Mouse (Mus musculus): ENCODE data around the gene Gm10142. TPM values are rescaled to one million over a fixed set of nuclear protein-coding genes. Genes with fewer than 3 reads are reported as not detected.
"Not testable (repeated sequence)": the region's sequence is repeated elsewhere in the genome, so short reads cannot be mapped to it uniquely, and the experiment has no call there.

Gm10142 gene
- polyA plus RNA-seq, 1 experiment from 2014 or later, result not detected

- Histone ChIP-seq H3K4me1 (ENCODE audit: control insufficient read depth, insufficient read depth, low read length) (peaks cover 9% of the 10 kb centered on the region; the same call in 1 of the 2 replicates), H3K4me2 (ENCODE audit: low read length) (no peak within 1 kb of the TSS), H3K27ac (ENCODE audit: low read length) (no peak within 1 kb of the TSS), H3K9me3 (replicated peaks; ENCODE audit: control insufficient read depth, low read length, poor library complexity, severe bottlenecking) (no peaks in the 10 kb centered on the region), H3K27me3 (ENCODE audit: control insufficient read depth, insufficient read depth, low read depth, low read length) (peaks cover 17% of the 10 kb centered on the region), H3K36me3 (ENCODE audit: control insufficient read depth, insufficient read depth, low read length) (no peaks in the 10 kb centered on the region), H3K9ac (ENCODE audit: low read depth, low read length) (no peak within 1 kb of the TSS), H3K4me3 (ENCODE audit: low read depth, low read length) (no peak within 1 kb of the TSS)
- WGBS, result 10% methylated on average over 22 of the region's 22 CpGs
- no peak for ATAC-seq
Measured at GRCm38 (mm10) chr10:77685895-77686664, 29.5 kb upstream of the Gm10142 start, which contains the start of gene Tspear. Tspear (plus strand) TSS chr10:77686569.

- Histone ChIP-seq H3K4me2 (ENCODE audit: low read length) (no peak overlapping the region), H3K4me1 (ENCODE audit: control insufficient read depth, insufficient read depth, low read length) (peaks cover 9% of the 10 kb centered on the region; the same call in 1 of the 2 replicates), H3K9ac (ENCODE audit: low read depth, low read length) (no peak overlapping the region), H3K27ac (ENCODE audit: low read length) (no peak overlapping the region), H3K27me3 (ENCODE audit: control insufficient read depth, insufficient read depth, low read depth, low read length) (peaks cover 17% of the 10 kb centered on the region), H3K4me3 (ENCODE audit: low read depth, low read length) (no peak overlapping the region), H3K9me3 (replicated peaks; ENCODE audit: control insufficient read depth, low read length, poor library complexity, severe bottlenecking) (no peaks in the 10 kb centered on the region), H3K36me3 (ENCODE audit: control insufficient read depth, insufficient read depth, low read length) (no peaks in the 10 kb centered on the region)
- no peak for ATAC-seq
- WGBS, result 36% methylated on average over 10 of the region's 10 CpGs
Measured at GRCm38 (mm10) chr10:77687021-77687420, 28.6 kb upstream of the Gm10142 start.

GRCm38 (mm10) chr10:77690356-77690807 is 25.2 kb upstream of the Gm10142 start, which contains the start of gene Gm19402:
Gm19402 (minus strand) TSS chr10:77690757.
- not testable (repeated sequence) for H3K27ac ChIP-seq (ENCODE audit: low read length); H3K9me3 ChIP-seq (replicated peaks; ENCODE audit: control insufficient read depth, low read length, poor library complexity, severe bottlenecking); H3K4me3 ChIP-seq (ENCODE audit: low read depth, low read length); H3K4me1 ChIP-seq (ENCODE audit: control insufficient read depth, insufficient read depth, low read length); ATAC-seq; H3K36me3 ChIP-seq (ENCODE audit: control insufficient read depth, insufficient read depth, low read length); H3K4me2 ChIP-seq (ENCODE audit: low read length)
- Histone ChIP-seq H3K27me3 (ENCODE audit: control insufficient read depth, insufficient read depth, low read depth, low read length) (peaks cover 17% of the 10 kb centered on the region), H3K9ac (ENCODE audit: low read depth, low read length) (0 out of 2 replicates have a peak within 1 kb of the TSS, but pooled peaks have one; percentile 13)
- 64% methylated on average over 3 of the region's 3 CpGs for WGBS

GRCm38 (mm10) chr10:77697133-77697532 is 18.5 kb upstream of the Gm10142 start, which contains the start of gene Gm9508:
Gm9508 (minus strand) TSS chr10:77697233.
- no peaks in the 10 kb centered on the region for H3K36me3 ChIP-seq (ENCODE audit: control insufficient read depth, insufficient read depth, low read length)
- no peak within 1 kb of the TSS for H3K27ac ChIP-seq (ENCODE audit: low read length)
- no peaks in the 10 kb centered on the region; the same call in 1 of the 2 replicates for H3K9me3 ChIP-seq (replicated peaks; ENCODE audit: control insufficient read depth, low read length, poor library complexity, severe bottlenecking)
- H3K4me2 ChIP-seq (ENCODE audit: low read length), result no peak within 1 kb of the TSS
- H3K4me1 ChIP-seq (ENCODE audit: control insufficient read depth, insufficient read depth, low read length), result no peaks in the 10 kb centered on the region
- no peak within 1 kb of the TSS for H3K4me3 ChIP-seq (ENCODE audit: low read depth, low read length)
- 45% methylated on average over 4 of the region's 4 CpGs for WGBS
- H3K9ac ChIP-seq (ENCODE audit: low read depth, low read length), result no peak within 1 kb of the TSS
- no peaks in the 10 kb centered on the region for H3K27me3 ChIP-seq (ENCODE audit: control insufficient read depth, insufficient read depth, low read depth, low read length)
- ATAC-seq, result no peak

DNA sequence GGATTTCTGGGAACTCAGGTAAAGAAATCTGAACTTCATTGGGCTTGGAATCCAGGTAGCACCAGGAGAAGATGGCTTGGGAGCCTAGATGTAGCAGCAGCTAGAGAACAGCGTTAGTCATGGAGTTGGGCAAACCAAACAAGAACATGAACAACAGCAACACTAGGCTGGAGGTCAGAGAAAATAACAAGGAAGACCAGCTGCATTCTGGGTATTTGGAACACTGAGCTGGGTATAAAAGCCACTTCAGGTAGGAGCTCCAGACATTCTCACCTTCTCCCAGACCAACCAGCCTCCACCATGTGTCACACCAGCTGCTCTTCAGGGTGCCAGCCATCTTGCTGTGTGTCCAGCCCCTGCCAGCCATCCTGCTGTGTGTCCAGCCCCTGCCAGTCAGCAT is 9.3 kb upstream of the Gm10142 start, which contains the start of gene Gm10272:
Gene Gm10272, plus strand, starts transcription at position 301 of the 400 bp plus-strand sequence.
- no peak within 1 kb of the TSS for H3K9ac ChIP-seq (ENCODE audit: low read depth, low read length)
- H3K4me1 ChIP-seq (ENCODE audit: control insufficient read depth, insufficient read depth, low read length), result no peaks in the 10 kb centered on the region
- no peaks in the 10 kb centered on the region for H3K27me3 ChIP-seq (ENCODE audit: control insufficient read depth, insufficient read depth, low read depth, low read length)
- ATAC-seq, result no peak
- H3K36me3 ChIP-seq (ENCODE audit: control insufficient read depth, insufficient read depth, low read length), result no peaks in the 10 kb centered on the region
- H3K4me2 ChIP-seq (ENCODE audit: low read length), result no peak within 1 kb of the TSS
- H3K27ac ChIP-seq (ENCODE audit: low read length), result no peak within 1 kb of the TSS
- 92% methylated on average over 1 of the region's 1 CpGs for WGBS
- no peak within 1 kb of the TSS for H3K4me3 ChIP-seq (ENCODE audit: low read depth, low read length)
- H3K9me3 ChIP-seq (replicated peaks; ENCODE audit: control insufficient read depth, low read length, poor library complexity, severe bottlenecking), result peaks cover 4% of the 10 kb centered on the region; the same call in 1 of the 2 replicates

GRCm38 (mm10) chr10:77709831-77710230 is 5.8 kb upstream of the Gm10142 start:
- Histone ChIP-seq H3K4me1 (ENCODE audit: control insufficient read depth, insufficient read depth, low read length) (no peaks in the 10 kb centered on the region), H3K36me3 (ENCODE audit: control insufficient read depth, insufficient read depth, low read length) (no peaks in the 10 kb centered on the region), H3K9me3 (replicated peaks; ENCODE audit: control insufficient read depth, low read length, poor library complexity, severe bottlenecking) (peaks cover 2% of the 10 kb centered on the region; the same call in 1 of the 2 replicates), H3K4me2 (ENCODE audit: low read length) (no peak overlapping the region), H3K9ac (ENCODE audit: low read depth, low read length) (no peak overlapping the region), H3K4me3 (ENCODE audit: low read depth, low read length) (no peak overlapping the region), H3K27ac (ENCODE audit: low read length) (no peak overlapping the region), H3K27me3 (ENCODE audit: control insufficient read depth, insufficient read depth, low read depth, low read length) (no peaks in the 10 kb centered on the region)
- no peak for ATAC-seq
- WGBS, result 74% methylated on average over 3 of the region's 3 CpGs

- not testable (repeated sequence) for H3K9ac ChIP-seq (ENCODE audit: low read depth, low read length); H3K36me3 ChIP-seq (ENCODE audit: control insufficient read depth, insufficient read depth, low read length); H3K27ac ChIP-seq (ENCODE audit: low read length); H3K4me2 ChIP-seq (ENCODE audit: low read length); H3K9me3 ChIP-seq (replicated peaks; ENCODE audit: control insufficient read depth, low read length, poor library complexity, severe bottlenecking); H3K27me3 ChIP-seq (ENCODE audit: control insufficient read depth, insufficient read depth, low read depth, low read length); H3K4me3 ChIP-seq (ENCODE audit: low read depth, low read length); ATAC-seq; H3K4me1 ChIP-seq (ENCODE audit: control insufficient read depth, insufficient read depth, low read length)
Measured at GRCm38 (mm10) chr10:77711157-77711556, 4.5 kb upstream of the Gm10142 start, which contains the start of gene Gm10024. Gm10024 (plus strand) TSS chr10:77711457.

GRCm38 (mm10) chr10:77713734-77714133 is 1.9 kb upstream of the Gm10142 start:
- no peak overlapping the region for H3K4me3 ChIP-seq (ENCODE audit: low read depth, low read length)
- no peak overlapping the region for H3K27ac ChIP-seq (ENCODE audit: low read length)
- ATAC-seq, result no peak
- H3K4me2 ChIP-seq (ENCODE audit: low read length), result no peak overlapping the region
- no peak overlapping the region for H3K9ac ChIP-seq (ENCODE audit: low read depth, low read length)
- no peaks in the 10 kb centered on the region for H3K36me3 ChIP-seq (ENCODE audit: control insufficient read depth, insufficient read depth, low read length)
- 75% methylated on average over 4 of the region's 4 CpGs for WGBS
- H3K9me3 ChIP-seq (replicated peaks; ENCODE audit: control insufficient read depth, low read length, poor library complexity, severe bottlenecking), result no peaks in the 10 kb centered on the region
- no peaks in the 10 kb centered on the region for H3K4me1 ChIP-seq (ENCODE audit: control insufficient read depth, insufficient read depth, low read length)
- no peaks in the 10 kb centered on the region for H3K27me3 ChIP-seq (ENCODE audit: control insufficient read depth, insufficient read depth, low read depth, low read length)

DNA sequence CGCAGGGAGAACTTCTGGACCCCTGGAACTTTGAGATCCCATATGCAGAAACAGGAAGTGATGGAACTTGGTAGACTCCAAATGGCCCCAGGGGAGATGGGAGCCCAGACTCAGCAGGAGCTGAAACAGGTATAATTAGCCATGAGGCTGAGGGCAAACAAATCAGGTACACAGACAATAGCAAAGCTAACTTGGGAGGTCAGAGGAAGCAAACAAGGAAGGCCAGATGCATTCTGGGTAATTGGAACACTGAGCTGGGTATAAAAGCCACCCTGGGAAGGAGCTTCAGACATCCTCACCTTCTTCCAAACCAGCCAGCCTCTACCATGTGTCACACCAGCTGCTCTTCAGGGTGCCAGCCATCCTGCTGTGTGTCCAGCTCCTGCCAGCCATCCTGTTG is 4.7 kb downstream of the Gm10142 start, which contains the start of gene Krtap12-1:
Gene Krtap12-1, plus strand, starts transcription at position 301 of the 400 bp plus-strand sequence.
- H3K27me3 ChIP-seq (ENCODE audit: control insufficient read depth, insufficient read depth, low read depth, low read length); H3K36me3 ChIP-seq (ENCODE audit: control insufficient read depth, insufficient read depth, low read length); H3K4me1 ChIP-seq (ENCODE audit: control insufficient read depth, insufficient read depth, low read length); H3K27ac ChIP-seq (ENCODE audit: low read length); H3K4me3 ChIP-seq (ENCODE audit: low read depth, low read length); H3K9me3 ChIP-seq (replicated peaks; ENCODE audit: control insufficient read depth, low read length, poor library complexity, severe bottlenecking); H3K9ac ChIP-seq (ENCODE audit: low read depth, low read length); H3K4me2 ChIP-seq (ENCODE audit: low read length); ATAC-seq: not testable (repeated sequence)
- 87% methylated on average over 1 of the region's 1 CpGs for WGBS
